Mouse (Mus musculus) cerebellum, postnatal 4 days (tissue): ENCODE results near the gene Vmn1r198.
"Not testable (repeated sequence)": the region's sequence is repeated elsewhere in the genome, so short reads cannot be mapped to it uniquely, and the experiment has no call there.

Experiments used
- DNase-seq, 2 experiments: peaks; one replicate each; pipeline ENCODE4 v3.0.0; 2022; ENCODE audit warnings: low spot score in 2 of 2, mixed read lengths in 1 of 2

Vmn1r198 gene

DNA sequence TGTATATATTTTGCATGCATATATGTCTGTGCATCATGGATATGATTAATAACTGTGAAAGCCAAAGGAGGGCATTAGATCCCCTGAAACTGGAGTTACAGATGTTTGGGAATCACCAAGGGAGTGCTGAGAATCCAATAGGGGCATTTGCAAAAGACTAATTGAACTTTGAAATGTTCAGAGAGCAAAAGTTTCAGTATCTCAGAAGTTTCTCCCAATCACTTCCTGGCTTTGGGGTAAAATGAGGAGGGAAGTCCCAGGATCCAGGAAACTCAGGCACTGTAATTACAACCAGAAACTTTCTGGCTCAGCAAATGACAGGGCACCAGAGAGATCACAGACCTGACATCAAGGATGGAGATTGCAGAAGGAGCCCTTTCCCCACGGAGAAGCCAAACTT is at the start of gene Vmn1r198:
Gene Vmn1r198, plus strand, starts transcription at position 301 of the 400 bp plus-strand sequence.
- no peak for DNase-seq

DNA sequence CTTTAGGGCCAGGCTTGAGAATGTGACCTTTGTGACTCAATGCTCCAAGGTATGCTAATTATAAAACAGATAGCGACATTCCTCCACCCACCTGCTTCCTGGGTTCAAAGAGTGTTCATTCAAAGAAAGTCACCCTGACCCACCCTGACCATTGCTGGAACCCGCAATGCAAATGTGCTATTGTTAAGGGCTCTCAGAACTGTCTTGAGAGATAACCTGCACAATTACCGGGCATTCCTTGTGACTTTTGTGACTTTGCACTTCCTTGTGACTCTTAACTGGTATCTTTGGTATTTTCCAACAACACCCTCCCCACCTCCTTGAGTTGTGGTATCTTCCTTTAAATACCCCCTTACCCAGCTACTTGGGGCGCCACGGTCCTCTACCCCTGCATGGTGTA is 42.1 kb upstream of the Vmn1r198 start:
- not testable (repeated sequence) for DNase-seq

DNA sequence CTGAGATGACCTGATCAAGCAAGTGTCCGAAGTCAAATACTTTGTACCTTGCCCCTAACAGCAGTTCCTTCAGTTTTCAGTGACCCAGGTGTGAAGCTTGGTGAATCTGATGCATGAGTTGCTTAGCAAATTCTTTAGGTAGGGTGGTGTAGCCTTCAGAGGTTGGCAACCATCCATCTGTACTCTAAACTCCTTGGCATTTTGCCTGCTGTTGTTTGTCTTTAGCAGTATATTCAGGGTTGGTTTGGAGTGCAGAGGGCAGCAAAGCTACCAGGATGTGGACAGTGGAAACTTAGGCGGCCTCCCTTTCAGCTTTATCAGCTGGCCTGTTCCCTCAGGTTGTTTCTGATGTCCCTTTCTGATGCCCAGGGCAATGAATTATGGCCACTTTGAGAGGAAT is 34.8 kb upstream of the Vmn1r198 start:
- DNase-seq: no peak

DNA sequence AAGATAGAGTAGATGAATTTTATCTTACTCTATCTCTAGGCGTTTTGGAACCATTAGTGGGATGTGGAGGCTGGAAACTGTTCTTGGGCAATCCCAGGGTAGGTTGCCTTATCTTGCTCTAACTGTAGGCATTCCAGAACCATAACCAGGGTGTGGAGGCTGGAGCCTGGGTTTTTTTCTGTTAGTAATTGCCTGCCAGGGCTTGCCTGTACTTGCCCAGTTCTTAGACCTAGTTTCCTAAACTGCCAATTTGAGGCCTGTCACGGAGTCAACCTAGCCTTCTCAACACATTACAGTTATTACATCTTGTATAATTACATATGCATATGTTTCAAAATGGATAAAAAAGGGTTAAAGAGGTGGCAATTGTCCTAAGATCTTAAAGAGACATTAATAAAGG is 32.8 kb upstream of the Vmn1r198 start:
- no peak for DNase-seq

DNA sequence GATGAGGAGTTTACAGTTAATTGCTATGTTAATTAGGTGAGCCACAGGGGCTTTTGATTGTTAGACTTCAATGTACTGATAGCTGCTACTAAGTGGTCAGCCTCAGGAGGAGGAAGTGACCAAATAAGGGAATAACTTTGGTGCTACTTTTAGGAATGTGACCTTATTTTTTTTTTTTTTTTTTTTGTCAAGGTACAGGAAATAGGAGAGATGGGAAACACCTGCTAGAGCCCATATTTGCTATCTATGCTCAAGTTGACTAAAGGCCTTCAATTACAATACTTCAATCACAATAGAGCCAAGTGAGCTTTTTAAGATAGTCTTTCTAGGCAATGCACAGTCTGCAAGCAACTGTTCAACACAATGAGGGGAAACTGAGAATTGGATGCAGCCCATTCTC is 30.1 kb upstream of the Vmn1r198 start:
- DNase-seq: no peak

DNA sequence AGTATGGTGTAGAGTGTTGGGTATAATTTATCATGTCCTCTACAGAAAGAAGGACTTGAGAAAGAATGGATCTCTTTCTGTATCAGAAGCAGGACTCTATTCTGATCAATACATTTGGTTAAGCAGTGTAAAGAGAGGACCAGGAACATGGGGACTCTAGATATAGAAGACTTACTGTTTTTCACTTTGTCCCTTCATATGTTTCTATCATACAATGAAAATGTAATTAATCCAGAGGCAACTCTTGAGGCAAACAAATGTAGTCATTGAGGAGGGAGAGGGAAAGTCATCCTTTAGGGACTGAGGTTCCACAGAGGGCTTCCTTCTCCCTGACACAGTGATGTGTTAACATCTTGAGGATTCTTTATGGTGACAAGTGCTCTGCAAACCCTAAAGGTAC is 25.9 kb upstream of the Vmn1r198 start, which contains the start of gene Vmn1r197:
Gene Vmn1r197, plus strand, starts transcription at position 301 of the 400 bp plus-strand sequence.
- no peak for DNase-seq

DNA sequence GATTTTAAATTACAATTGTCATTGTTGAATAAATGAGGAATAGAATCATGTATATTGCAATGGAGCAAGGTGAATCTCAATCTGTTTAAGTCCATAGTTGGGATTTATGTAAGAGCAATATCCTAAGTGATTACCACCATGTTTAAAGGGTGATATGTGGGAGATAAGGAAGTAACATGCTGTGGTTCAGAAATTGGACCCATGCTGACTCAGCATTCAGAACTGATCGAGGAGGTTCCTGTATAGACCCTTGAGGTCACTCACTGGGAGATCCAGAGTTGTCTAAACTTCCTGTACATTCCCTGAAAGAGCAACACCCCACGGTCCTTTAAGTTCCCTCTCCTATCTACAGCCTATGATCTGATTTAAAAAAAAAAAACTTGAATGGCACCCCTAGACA is 16.9 kb upstream of the Vmn1r198 start:
- DNase-seq: no peak

DNA sequence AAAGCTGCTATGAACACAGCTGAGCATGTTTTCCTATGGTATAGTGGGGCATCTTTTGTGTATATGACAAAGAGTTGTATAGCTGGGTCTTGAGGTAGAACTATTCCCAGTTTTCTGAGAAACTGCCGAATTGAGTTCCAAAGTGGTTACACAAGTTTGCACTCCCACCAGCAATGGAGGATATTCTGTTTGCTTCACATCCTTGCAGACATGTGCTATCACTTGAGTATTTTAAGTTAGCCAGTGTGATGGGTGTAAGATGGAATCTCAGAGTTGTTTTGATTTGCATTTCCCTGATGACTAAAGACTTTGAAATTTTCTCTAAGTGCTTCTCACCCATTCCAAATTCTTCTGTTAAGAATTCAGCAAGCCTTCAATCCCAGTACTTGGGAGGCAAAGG is 14.6 kb upstream of the Vmn1r198 start:
- DNase-seq: no peak

DNA sequence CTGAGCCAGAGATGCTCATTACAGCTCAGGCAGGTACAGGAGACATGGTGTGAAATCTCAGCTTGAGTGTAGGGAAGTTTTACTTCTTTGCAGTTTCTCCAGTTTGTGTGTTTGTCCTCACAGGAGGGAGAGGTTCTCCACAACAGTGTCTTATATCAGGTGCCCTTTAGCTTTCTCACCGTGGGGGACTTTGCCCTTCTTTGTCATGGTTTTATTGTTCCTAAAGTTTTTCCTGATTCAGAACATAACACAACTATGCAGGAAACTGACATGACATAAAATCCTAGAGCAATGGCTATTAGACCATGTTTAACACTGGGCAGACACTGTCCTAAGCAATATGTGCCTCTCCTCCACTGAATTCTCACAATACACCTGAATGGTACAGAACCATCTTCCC is 649 bp downstream of the Vmn1r198 start:
- DNase-seq: no peak

DNA sequence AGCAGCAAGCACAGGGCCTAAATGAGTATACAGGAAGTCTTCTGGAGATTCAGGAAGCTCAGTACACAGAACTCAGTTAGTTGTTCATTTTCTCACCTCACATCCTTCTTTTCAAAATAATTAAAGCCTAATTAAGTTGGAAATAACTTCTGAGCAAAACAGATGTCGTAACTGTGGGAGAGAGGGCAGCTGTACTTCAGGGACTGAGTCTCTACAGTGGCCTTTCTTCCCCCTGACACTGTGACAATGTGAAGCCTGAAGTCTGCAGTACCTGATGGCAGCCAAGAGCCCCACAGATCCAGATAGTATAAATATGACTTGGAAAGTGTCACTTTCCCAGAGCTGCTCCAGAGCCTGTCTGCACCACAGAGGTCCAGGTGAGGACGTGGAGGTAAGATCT is 29.4 kb downstream of the Vmn1r198 start, which contains the start of gene Vmn1r199:
Gene Vmn1r199, plus strand, starts transcription at position 301 of the 400 bp plus-strand sequence.
- DNase-seq: no peak

DNA sequence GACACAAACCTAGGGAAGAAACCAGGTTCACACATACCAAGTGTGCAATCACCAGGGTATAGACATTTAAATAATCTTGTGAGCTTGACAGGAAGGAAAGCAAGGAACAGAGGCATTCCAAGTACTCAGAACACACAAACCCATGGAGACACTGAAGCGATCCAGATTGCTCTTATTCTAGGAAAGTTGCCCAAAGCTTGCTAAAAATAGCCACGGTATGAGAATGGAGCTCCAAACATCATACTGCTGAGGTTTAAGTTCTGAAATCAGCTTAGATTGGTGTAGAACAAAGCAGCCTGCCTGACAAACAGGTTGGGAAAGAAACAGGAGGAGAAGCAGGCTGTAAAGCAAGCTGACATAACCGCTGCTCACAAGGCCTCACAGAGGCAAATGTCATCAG is 31.0 kb downstream of the Vmn1r198 start:
- DNase-seq: not testable (repeated sequence)

DNA sequence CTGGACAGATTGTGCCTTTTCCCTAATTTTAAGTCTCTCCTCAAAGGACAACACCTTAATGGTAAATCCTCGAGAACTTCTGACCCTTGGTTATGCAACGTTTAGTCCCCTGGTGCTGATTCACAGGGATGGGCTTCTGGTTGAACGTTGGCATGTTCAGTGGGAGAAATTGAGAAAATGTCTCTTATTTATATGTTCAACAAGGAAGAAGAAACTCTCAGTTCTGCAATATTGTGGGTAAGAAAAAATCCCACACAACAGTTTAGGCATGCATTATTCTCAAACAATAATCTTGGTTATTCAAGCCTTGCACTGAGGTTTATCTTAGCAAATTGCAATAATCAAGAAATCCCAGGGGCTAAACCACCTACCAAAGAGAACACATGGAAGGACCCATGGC is 33.2 kb downstream of the Vmn1r198 start:
- no peak for DNase-seq

DNA sequence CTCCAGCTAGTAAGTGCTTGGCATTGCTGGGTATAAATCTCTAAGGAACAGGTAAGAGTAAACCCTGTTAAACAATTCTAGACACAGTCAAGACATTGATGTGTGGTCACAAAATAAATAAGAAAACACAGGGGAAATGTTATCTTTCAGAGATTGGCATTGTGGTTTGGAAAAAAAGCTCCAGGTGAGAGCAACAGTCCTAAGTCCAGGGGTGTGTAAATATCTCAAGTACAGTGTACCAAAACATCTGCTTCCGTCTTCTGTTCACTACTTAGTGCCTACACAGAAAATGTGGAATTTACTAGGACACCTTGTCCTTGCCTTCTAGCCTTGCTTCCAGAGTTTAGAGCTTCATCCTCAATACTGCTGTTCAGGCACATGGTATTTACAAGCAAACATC is 36.9 kb downstream of the Vmn1r198 start:
- no peak for DNase-seq

DNA sequence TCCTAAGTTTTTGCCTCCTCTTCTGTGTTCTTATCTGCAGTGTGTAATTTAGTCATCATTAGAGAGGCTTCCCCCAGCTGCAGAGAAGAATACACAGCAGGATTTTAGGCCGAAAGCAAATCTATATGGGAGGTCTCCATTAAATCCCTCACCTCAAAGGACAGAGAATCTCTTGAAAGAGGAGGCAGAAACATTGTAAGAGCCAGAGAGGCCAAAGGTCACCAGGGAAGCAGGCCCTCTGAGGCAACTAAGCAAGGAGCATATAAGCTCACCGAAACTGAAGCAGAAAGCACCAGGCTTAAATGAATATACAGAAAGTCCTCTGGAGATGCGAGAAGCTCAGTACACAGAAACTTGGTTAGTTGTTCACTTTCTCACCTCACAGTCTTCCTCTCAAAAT is 39.9 kb downstream of the Vmn1r198 start, which contains the start of gene Vmn1r200:
Gene Vmn1r200, plus strand, starts transcription at position 301 of the 400 bp plus-strand sequence.
- no peak for DNase-seq

DNA sequence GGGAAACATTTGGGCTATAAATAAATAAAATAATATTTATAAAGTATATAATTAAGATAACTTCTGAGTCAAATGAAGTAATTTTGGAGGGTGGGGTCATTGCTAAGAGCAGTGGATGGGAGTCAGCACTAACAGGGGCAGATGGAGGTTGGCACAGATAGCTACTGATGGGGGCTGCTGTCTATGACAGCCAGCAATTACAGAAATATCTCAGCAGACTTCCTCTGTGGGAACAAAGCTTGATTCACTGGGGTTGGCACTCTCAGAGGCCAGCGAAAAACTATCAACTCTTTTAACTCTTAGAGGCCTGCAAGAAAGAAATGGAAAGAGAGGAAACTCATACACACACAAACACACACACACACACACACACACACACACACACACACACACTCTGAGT is 52.8 kb downstream of the Vmn1r198 start:
- DNase-seq: no peak
